Mouse (Mus musculus): ENCODE measurements around the gene Fat4.

Gene Fat4

GRCm38 (mm10) chr3:38956012-38956648, 69.4 kb downstream of the Fat4 start:
- in situ Hi-C loops (cut with MboI, MseI) = no loop called here

- in situ Hi-C loops (cut with MboI, MseI) = no loop called here
Observed at GRCm38 (mm10) chr3:38957186-38957585, 70.4 kb downstream of the Fat4 start.

- in situ Hi-C loops (cut with MboI, MseI) = no loop called here
Observed at GRCm38 (mm10) chr3:38962328-38962727, 75.6 kb downstream of the Fat4 start.

- in situ Hi-C loops (cut with MboI, MseI) = no loop called here
Observed at GRCm38 (mm10) chr3:38967480-38967879, 80.7 kb downstream of the Fat4 start.

GRCm38 (mm10) chr3:38986379-38986778, 99.6 kb downstream of the Fat4 start:
- in situ Hi-C loops (cut with MboI, MseI) = no loop called here

GRCm38 (mm10) chr3:38989181-38989580, 102.4 kb downstream of the Fat4 start:
- in situ Hi-C loops (cut with MboI, MseI) = no loop called here

GRCm38 (mm10) chr3:39000011-39000410, 113.3 kb downstream of the Fat4 start:
- in situ Hi-C loops (cut with MboI, MseI) = no loop called here

- in situ Hi-C loops (cut with MboI, MseI) = no loop called here
Observed at GRCm38 (mm10) chr3:39010544-39010943, 123.8 kb downstream of the Fat4 start.

GRCm38 (mm10) chr3:39017633-39018032, 130.9 kb downstream of the Fat4 start:
- in situ Hi-C loops (cut with MboI, MseI) = no loop called here

GRCm38 (mm10) chr3:39036113-39036512, 149.4 kb downstream of the Fat4 start:
- in situ Hi-C loops (cut with MboI, MseI) = no loop called here

- in situ Hi-C loops (cut with MboI, MseI) = no loop called here
Observed at GRCm38 (mm10) chr3:39046425-39046824, 159.7 kb downstream of the Fat4 start.

- in situ Hi-C loops (cut with MboI, MseI) = no loop called here
Observed at GRCm38 (mm10) chr3:39047621-39048303, 161.0 kb downstream of the Fat4 start.

GRCm38 (mm10) chr3:39048304-39048667, 161.5 kb downstream of the Fat4 start:
- in situ Hi-C loops (cut with MboI, MseI) = no loop called here

- in situ Hi-C loops (cut with MboI, MseI) = no loop called here
Observed at GRCm38 (mm10) chr3:39050130-39050529, 163.4 kb downstream of the Fat4 start.

GRCm38 (mm10) chr3:39053072-39053471, 166.3 kb downstream of the Fat4 start:
- in situ Hi-C loops (cut with MboI, MseI) = no loop called here

Data from T-helper 1 cell (primary cell).